Mouse (Mus musculus) ovary, postnatal 14 days (tissue): ENCODE measurements around the gene Ghdc.

ENCODE experiments used
- DNase-seq: peaks from one replicate; pipeline ENCODE4 v3.0.0; 2022; ENCODE audit warnings: low spot score

The Ghdc gene

GRCm38 (mm10) chr11:100745085-100745484 is 25.7 kb downstream of the Ghdc start:
- no peak for DNase-seq

- no peak for DNase-seq
Measured at GRCm38 (mm10) chr11:100741348-100741747, 29.4 kb downstream of the Ghdc start.

GRCm38 (mm10) chr11:100738749-100739148 is 32.0 kb downstream of the Ghdc start:
- DNase-seq: no peak

- DNase-seq: peak; percentile 96
Measured at GRCm38 (mm10) chr11:100738066-100738604, 32.6 kb downstream of the Ghdc start, which contains the start of gene Rab5c. TSS of gene Rab5c (minus strand) at chr11:100738215.

GRCm38 (mm10) chr11:100737105-100737733 is 33.5 kb downstream of the Ghdc start:
- no peak for DNase-seq

GRCm38 (mm10) chr11:100736746-100737080 is 34.0 kb downstream of the Ghdc start:
- no peak for DNase-seq

GRCm38 (mm10) chr11:100735954-100736745 is 34.6 kb downstream of the Ghdc start:
- DNase-seq: no peak

- no peak for DNase-seq
Measured at GRCm38 (mm10) chr11:100735134-100735865, 35.5 kb downstream of the Ghdc start.

- DNase-seq: no peak
Measured at GRCm38 (mm10) chr11:100730477-100731205, 40.1 kb downstream of the Ghdc start.

GRCm38 (mm10) chr11:100729976-100730375 is 40.8 kb downstream of the Ghdc start:
- DNase-seq: no peak

GRCm38 (mm10) chr11:100728601-100729000 is 42.2 kb downstream of the Ghdc start:
- DNase-seq: no peak

GRCm38 (mm10) chr11:100727201-100727600 is 43.6 kb downstream of the Ghdc start:
- no peak for DNase-seq

GRCm38 (mm10) chr11:100724919-100725512 is 45.7 kb downstream of the Ghdc start:
- no peak for DNase-seq

- DNase-seq: no peak
Measured at GRCm38 (mm10) chr11:100722493-100723028, 48.2 kb downstream of the Ghdc start.

GRCm38 (mm10) chr11:100721776-100722492 is 48.8 kb downstream of the Ghdc start:
- DNase-seq: no peak

- DNase-seq: no peak
Measured at GRCm38 (mm10) chr11:100721254-100721653, 49.5 kb downstream of the Ghdc start.

- DNase-seq: no peak
Measured at GRCm38 (mm10) chr11:100720345-100720744, 50.4 kb downstream of the Ghdc start.

- DNase-seq: no peak
Measured at GRCm38 (mm10) chr11:100719893-100720292, 50.9 kb downstream of the Ghdc start.

GRCm38 (mm10) chr11:100719312-100719711 is 51.4 kb downstream of the Ghdc start:
- no peak for DNase-seq

- no peak for DNase-seq
Measured at GRCm38 (mm10) chr11:100718866-100719265, 51.9 kb downstream of the Ghdc start.

- no peak for DNase-seq
Measured at GRCm38 (mm10) chr11:100718462-100718861, 52.3 kb downstream of the Ghdc start.
